Mouse (Mus musculus) megakaryocyte, adult 5-6 weeks (primary cell): Measurements from ENCODE around the gene Grk1. TPM values are rescaled to one million over a fixed set of nuclear protein-coding genes. Genes with fewer than 3 reads are reported as not detected.

Experiments used
- ATAC-seq: 2 replicates; pipeline ENCODE4 v1.8.0; 2016; ENCODE audit warnings: mild to moderate bottlenecking, inconsistent platforms; ENCODE audit not compliant: poor library complexity, severe bottlenecking
- total RNA-seq, 2 experiments: library from RNA; stranded (forward) in 1 of 2; stranded (reverse) in 1 of 2; fragments of 153-499, 151-499 nt in 1 of 2; fragments of 221-1000, 200-1000 nt in 1 of 2; gene quantifications; 2 replicates each; pipeline versions ENCODE4 v1.2.3 to v1.2.4; 2015 to 2017

Grk1 gene
- 0.04 TPM in 1 of 2 replicates, not detected in the other for total RNA-seq (2015)
- not detected in 2 replicates for total RNA-seq (2017)

DNA sequence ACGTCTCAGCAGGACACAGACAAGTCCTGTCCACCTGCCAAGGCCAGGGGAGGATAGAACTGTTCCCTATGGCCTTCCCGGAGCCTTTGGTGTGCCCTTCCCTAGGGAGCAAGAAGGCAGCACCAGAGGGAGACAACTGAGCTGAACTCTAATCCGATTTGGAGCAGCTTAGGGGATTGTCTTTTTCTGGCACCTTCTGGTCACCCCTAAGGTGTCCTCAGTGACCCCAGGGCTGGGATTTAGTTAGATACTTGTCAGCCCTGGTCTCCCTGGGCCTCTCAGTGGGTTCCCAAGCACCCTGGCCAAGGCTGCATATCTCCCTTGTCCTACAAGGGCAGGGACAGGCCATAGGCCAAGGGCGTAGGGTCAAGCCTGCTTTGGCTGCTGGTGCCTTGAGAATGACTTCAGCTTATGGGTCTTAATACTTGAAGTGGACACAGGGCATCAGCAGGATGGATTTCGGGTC, at the start of gene Grk1:
Grk1 (plus strand) TSS at position 416 of the 466 bp plus-strand sequence.
- no peak for ATAC-seq

GRCm38 (mm10) chr8:13356221-13356620, 48.7 kb upstream of the Grk1 start:
- ATAC-seq: no peak

- ATAC-seq: no peak
Observed at GRCm38 (mm10) chr8:13356681-13357080, 48.2 kb upstream of the Grk1 start.

DNA sequence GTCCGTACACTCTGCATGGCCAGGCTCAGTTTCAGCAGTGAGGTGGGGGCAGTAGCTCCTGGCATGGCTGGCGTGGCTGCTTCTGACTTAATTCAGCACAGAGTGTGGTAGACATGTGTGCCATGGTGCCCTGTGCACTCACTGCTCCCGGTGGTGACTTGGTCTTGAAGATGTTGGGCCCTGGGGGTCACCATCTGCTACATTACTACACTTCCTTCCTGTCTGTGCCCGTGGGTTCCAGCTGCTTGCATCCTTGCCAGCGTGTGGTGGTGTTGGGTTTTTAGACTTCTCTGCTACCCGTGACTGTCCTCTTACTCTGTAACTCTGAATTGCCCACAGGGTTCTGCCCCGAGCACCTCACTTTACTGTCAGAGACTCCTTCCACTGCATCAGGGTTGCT, 44.7 kb upstream of the Grk1 start:
- peak; percentile 16 for ATAC-seq

DNA sequence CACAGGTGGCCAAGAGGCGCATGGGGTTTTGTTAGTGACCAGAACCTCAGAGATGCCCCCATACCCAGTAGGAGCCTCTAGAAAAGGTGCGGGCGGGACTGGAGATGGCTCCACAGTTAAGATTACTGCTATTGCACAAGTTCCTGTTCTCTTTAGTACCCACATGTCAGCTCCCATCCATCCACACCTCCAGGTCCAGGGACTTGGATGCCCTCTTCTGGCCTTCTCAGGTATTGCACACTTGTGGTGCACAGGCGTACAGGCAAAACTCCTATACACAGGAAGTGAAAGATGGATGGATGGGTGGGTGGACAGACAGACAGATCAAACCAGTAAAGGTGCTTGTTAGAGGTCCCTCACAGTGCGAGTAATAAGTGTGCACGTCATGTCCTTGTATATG, 43.0 kb upstream of the Grk1 start:
- peak; percentile 92 for ATAC-seq

- ATAC-seq: no peak
Observed at GRCm38 (mm10) chr8:13373151-13373662, 31.7 kb upstream of the Grk1 start.

DNA sequence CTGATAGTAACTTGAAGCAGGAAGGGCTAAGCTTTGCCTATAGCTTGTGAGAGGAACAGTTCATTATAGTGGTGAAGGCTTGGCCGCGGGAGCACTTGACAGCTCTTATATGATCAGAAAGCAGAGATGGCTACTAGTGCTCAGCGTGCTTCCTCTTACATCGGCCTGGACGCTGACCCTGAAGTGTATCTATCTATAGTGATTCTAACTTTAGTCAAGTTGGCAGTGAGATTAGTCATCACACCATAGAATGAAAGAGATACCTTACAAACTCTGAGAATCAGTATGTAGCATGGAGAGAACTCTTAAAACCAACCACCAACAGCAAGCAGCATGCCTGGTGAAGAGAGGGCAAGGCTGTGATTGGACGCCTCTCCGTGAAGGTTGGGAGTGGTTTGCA, 23.3 kb upstream of the Grk1 start:
- ATAC-seq: no peak

- ATAC-seq: no peak
Observed at GRCm38 (mm10) chr8:13382536-13382935, 22.3 kb upstream of the Grk1 start.

DNA sequence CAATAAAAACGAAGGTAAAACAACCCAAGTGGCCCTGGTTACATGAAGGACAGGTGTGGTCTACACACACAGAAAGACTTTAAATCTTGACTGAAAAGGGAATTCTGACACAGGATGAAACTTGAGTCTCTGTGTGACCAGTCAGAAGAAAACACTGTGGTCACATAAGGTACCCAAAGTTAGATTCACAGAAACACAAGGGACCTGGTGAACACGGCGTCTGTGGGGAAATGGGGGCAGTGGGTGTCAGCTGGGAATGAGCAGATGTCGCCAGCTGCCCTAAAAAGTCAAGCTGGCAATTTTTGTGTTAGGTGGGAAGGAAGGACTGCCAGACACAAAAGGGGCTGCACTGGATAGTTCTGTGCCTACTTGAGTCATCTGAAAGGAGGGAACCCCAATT, 21.9 kb upstream of the Grk1 start:
- no peak for ATAC-seq

- no peak for ATAC-seq
Observed at GRCm38 (mm10) chr8:13386366-13386765, 18.5 kb upstream of the Grk1 start.

DNA sequence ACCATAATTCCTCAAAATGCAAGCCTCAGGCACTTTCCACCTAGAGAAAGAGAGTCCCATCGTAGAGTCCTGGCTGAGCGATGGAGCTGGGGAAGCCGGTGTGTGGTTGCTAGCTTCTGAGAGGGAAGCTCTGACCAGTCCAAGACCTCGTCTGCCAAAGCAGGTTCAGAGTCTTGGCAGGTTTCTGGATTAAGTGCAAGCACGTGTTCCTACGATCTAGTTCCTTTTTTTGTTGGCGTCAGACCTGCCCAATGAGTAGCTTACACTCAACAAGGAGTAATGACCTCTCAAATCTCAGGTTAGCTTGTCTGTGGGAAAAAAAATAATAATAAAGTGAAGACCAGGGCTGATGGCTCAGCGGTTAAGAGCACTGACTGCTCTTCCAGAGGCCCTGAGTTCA, 17.2 kb upstream of the Grk1 start:
- peak; percentile 33; the same call in 1 of the 2 replicates for ATAC-seq

DNA sequence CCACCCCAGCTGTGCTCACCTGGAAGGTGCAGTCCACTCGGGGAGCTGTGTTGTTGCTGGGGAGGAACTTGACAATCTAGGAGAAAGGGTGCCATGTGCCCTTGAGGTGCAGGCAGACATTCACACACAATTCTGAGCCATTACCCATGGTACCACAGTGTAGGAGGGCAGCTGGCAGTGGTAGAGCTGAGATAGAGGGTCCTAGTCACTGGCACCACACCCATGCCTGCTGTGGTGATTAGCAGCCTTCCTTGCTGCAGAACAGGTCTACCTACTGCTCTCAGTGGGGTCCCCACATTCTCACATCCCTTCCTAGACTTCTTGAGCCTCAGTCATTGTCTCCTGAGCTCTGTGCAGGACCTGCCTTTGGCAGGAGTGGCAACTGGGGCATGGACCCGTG, 16.1 kb upstream of the Grk1 start:
- no peak for ATAC-seq

- ATAC-seq: no peak
Observed at GRCm38 (mm10) chr8:13393869-13394268, 11.0 kb upstream of the Grk1 start.

DNA sequence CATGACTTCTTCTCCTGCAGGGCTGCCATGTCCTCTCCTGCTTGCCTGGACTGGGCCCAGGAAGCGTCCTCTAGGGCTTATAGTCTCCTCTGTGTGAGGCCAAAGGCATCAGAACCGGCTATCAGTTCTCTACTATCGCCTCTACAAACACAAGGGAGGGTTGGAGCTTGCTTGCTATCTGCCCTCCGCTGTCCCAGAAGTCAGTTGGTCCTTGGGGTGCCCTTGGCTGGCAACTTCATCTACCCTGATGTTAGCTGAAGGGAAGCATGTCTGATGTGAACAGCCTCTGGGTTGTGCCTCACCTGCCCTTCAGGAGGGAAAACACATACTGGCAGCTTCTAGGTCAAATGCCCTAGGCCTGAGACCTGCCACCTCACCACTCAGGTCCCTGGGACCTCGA, 8.2 kb upstream of the Grk1 start, which contains the start of gene Atp4b:
Atp4b (minus strand) TSS at position 101 of the 400 bp plus-strand sequence.
- no peak for ATAC-seq

DNA sequence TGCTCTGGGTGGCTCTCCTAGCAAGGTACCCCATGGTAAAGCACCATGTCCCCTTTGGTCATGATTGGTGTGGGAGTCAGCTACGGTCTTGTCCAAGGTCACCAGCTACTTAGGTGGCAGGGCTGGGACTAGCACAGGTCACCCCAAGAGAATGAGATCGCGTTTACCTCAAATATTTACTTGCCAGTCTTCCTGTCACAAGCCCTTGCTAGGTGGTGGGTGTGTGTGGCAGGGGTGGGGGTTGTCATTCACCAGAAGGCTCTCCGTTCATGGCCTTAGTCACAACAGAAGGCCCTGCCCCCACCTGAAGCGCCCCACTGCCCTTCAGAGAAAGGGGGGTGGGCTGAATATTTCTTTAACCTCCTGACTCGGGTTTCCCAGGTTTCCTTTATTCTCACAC, 1.4 kb upstream of the Grk1 start:
- no peak for ATAC-seq

- ATAC-seq: no peak
Observed at GRCm38 (mm10) chr8:13406011-13406410, 1.1 kb downstream of the Grk1 start.

- no peak for ATAC-seq
Observed at GRCm38 (mm10) chr8:13411597-13411996, 6.7 kb downstream of the Grk1 start.

- ATAC-seq: peak; percentile 59; the same call in 1 of the 2 replicates
Observed at GRCm38 (mm10) chr8:13412891-13413558, 8.1 kb downstream of the Grk1 start.

DNA sequence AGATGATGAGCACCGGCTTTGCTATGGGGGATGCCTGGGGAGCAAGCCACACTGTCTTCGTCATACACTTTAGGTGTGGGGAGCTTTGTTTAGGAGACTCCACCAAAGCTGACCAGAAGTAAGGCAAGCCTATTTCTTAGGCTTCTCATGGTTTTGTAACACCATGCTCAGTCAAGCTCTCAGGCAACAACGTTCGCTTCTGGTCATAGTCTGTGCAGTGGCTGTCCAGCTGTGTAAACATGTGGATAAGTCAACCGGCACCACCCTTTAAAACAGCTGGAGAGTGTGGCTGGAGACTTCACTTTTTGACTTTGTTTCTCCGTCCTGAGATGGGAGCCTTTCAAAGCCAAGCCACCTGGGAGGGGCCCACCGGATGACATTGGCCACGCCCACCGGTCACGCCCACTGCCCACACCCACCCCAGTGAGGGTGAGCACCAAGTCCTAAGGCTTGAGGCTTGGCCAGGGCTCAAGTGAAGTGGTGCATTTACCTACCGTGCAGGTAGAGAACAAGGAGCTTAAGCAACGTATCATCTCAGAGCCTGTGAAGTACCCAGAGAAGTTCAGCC, 9.0 kb downstream of the Grk1 start:
- ATAC-seq: no peak

- no peak for ATAC-seq
Observed at GRCm38 (mm10) chr8:13415879-13416278, 11.0 kb downstream of the Grk1 start.

DNA sequence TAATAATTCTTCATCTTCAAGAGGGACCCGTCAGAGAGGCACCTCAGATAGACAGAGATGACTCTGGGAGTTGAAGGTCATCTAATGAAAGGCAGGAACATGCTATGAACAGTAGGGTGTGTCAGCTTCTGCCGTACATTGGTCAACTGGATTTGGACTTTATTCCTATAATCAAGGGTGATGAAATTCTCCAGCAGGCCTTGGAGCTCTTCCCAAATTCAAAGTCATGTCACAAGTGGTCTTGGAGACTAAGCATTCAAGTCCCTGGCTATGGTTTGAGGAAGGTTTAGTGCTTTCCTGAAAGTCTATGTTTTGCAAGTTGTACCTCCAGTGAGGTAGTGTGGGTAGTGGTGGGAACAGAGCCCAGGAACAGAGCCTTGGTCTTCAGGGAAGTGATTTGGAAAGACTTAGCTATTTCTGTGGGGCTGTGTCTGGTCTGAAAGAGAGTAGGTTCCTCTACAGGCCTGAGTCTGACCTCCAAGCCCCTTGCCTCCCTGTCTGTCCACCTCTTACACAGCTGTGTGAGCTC, 14.3 kb downstream of the Grk1 start:
- no peak for ATAC-seq

GRCm38 (mm10) chr8:13420970-13421369, 16.1 kb downstream of the Grk1 start:
- ATAC-seq: no peak
